Mouse (Mus musculus) heart, postnatal 0 days (tissue): ENCODE measurements around the gene Frmd7. TPM values are rescaled to one million over a fixed set of nuclear protein-coding genes. Genes with fewer than 3 reads are reported as not detected.

Source experiments
- ATAC-seq: fragments of 200-750 bp; cut with Nextera tagmentation; 2 replicates; pipeline ENCODE4 v1.8.0; 2017; ENCODE audit warnings: low read depth, moderate number of reproducible peaks, moderate library complexity; ENCODE audit not compliant: insufficient read depth
- DNase-seq: peaks from one replicate; pipeline ENCODE4 v3.0.0-alpha.2; 2016; ENCODE audit warnings: low spot score
- H3K27ac ChIP-seq: fragments of 300-500 bp; sonication (generic); 2 replicates; pipeline ENCODE4 v1.5.1; 2014; ENCODE audit warnings: low read depth, mild to moderate bottlenecking
- H3K27me3 ChIP-seq: fragments of 300-500 bp; sonication (generic); 2 replicates; pipeline ENCODE4 v1.6.1; 2014; ENCODE audit warnings: low read length, mixed read lengths; ENCODE audit not compliant: control insufficient read depth, insufficient read depth
- H3K36me3 ChIP-seq: fragments of 300-500 bp; sonication (generic); replicated peaks from 2 replicates; pipeline ENCODE4 v1.6.1; 2014; ENCODE audit warnings: low read length, mixed read lengths; ENCODE audit not compliant: control insufficient read depth, insufficient read depth
- H3K4me1 ChIP-seq: fragments of 300-500 bp; sonication (generic); 2 replicates; pipeline ENCODE4 v1.6.1; 2014; ENCODE audit warnings: antibody characterized with exemption; ENCODE audit not compliant: control insufficient read depth, insufficient read depth
- H3K4me2 ChIP-seq: fragments of 300-500 bp; sonication (generic); 2 replicates; pipeline ENCODE4 v1.6.1; 2014; ENCODE audit warnings: low read depth, mild to moderate bottlenecking, low read length, moderate library complexity
- H3K4me3 ChIP-seq: fragments of 300-500 bp; sonication (generic); 2 replicates; pipeline ENCODE4 v1.5.1; 2014; ENCODE audit warnings: low read depth, low read length
- H3K9ac ChIP-seq: fragments of 300-500 bp; sonication (generic); replicated peaks from 2 replicates; pipeline ENCODE4 v1.6.1; 2014; ENCODE audit warnings: low read depth, low read length, mixed read lengths
- H3K9me3 ChIP-seq: fragments of 300-500 bp; sonication (generic); replicated peaks from 2 replicates; pipeline ENCODE4 v1.6.1; 2016; ENCODE audit warnings: low read length; ENCODE audit not compliant: control insufficient read depth
- CTCF ChIP-seq: IDR thresholded peaks from 2 replicates; pipeline ENCODE4 v1.5.1; 2016; ENCODE audit warnings: antibody characterized with exemption, control low read depth, low read depth
- EP300 ChIP-seq: IDR thresholded peaks from 2 replicates; pipeline ENCODE4 v1.6.1; 2016; ENCODE audit warnings: antibody characterized with exemption, low read depth
- WGBS: fragments of 180-500 bp; shearing (Covaris S2); extraction: QIAGEN DNeasy Blood & Tissue Kit; methylation state at CpG from one replicate; pipeline ENCODE4 v1.1.7; 2014; 5-methylcytosine and 5-hydroxymethylcytosine counted together
- polyA plus RNA-seq: library from polyadenylated mRNA; unstranded; fragments of >200 nt; fragmentation: Nextera tagmentation; extraction: Ambion mirVana; gene quantifications from 2 replicates; pipeline ENCODE4 v1.2.1, GENCODE M21; 2015
- total RNA-seq: library from RNA; depleted of rRNA; stranded (reverse); fragments of >200 nt; gene quantifications from 2 replicates; pipeline ENCODE4 v1.2.3, GENCODE M21; 2014; ENCODE audit warnings: low replicate concordance; rRNA removed

Gene Frmd7
- not detected in 2 replicates for total RNA-seq
- 0.07 TPM in 1 of 2 replicates, not detected in the other for polyA plus RNA-seq

- TF ChIP-seq EP300 = no peak
- TF ChIP-seq CTCF = no peak
- no peak for DNase-seq
These were observed at the start of gene Frmd7 for GRCm38 (mm10) chrX:50942610-50943009. Frmd7 (minus strand) TSS chrX:50942710.

GRCm38 (mm10) chrX:50991324-50991723 lies 48.8 kb upstream of the Frmd7 start:
- ATAC-seq (no peak), DNase-seq (no peak)
- Histone ChIP-seq H3K27ac (no peak overlapping the region), H3K27me3 (no peaks in the 10 kb centered on the region), H3K4me2 (no peak overlapping the region), H3K9me3 (no peaks in the 10 kb centered on the region), H3K4me1 (no peaks in the 10 kb centered on the region), H3K9ac (no peak overlapping the region), H3K36me3 (no peaks in the 10 kb centered on the region), H3K4me3 (no peak overlapping the region)
- no peak for TF ChIP-seq EP300
- no peak for TF ChIP-seq CTCF
- WGBS = 86% methylated on average over 5 of the region's 5 CpGs

More at GRCm38 (mm10) chrX:50942610-50943009, at the start of gene Frmd7:
- ATAC-seq = no peak
- Histone ChIP-seq H3K27ac (no peak within 1 kb of the TSS), H3K4me2 (no peak within 1 kb of the TSS), H3K36me3 (no peaks in the 10 kb centered on the region), H3K9ac (no peak within 1 kb of the TSS), H3K4me1 (no peaks in the 10 kb centered on the region), H3K9me3 (no peaks in the 10 kb centered on the region), H3K27me3 (no peaks in the 10 kb centered on the region), H3K4me3 (no peak within 1 kb of the TSS)
- 71% methylated on average over 14 of the region's 14 CpGs for WGBS

- H3K27ac ChIP-seq = no peak overlapping the region
- H3K4me2 ChIP-seq = no peak overlapping the region
- no peaks in the 10 kb centered on the region for H3K36me3 ChIP-seq
- H3K4me1 ChIP-seq = no peaks in the 10 kb centered on the region
- no peaks in the 10 kb centered on the region for H3K27me3 ChIP-seq
- TF ChIP-seq EP300 = no peak
- no peak for TF ChIP-seq CTCF
- no peak overlapping the region for H3K9ac ChIP-seq
- no peaks in the 10 kb centered on the region for H3K9me3 ChIP-seq
- ATAC-seq (no peak), DNase-seq (no peak)
- 79% methylated on average over 6 of the region's 6 CpGs for WGBS
- no peak overlapping the region for H3K4me3 ChIP-seq
These were observed 47.4 kb upstream of the Frmd7 start for GRCm38 (mm10) chrX:50989940-50990339.

- H3K9me3 ChIP-seq = no peaks in the 10 kb centered on the region
- H3K27me3 ChIP-seq = no peaks in the 10 kb centered on the region
- no peak overlapping the region for H3K27ac ChIP-seq
- TF ChIP-seq EP300 (no peak), CTCF (no peak)
- H3K36me3 ChIP-seq = no peaks in the 10 kb centered on the region
- no peaks in the 10 kb centered on the region for H3K4me1 ChIP-seq
- H3K4me3 ChIP-seq = no peak overlapping the region
- no peak for DNase-seq
- no peak for ATAC-seq
- H3K9ac ChIP-seq = no peak overlapping the region
- WGBS = 24% methylated on average over 1 of the region's 1 CpGs
- no peak overlapping the region for H3K4me2 ChIP-seq
These were observed 46.1 kb upstream of the Frmd7 start for GRCm38 (mm10) chrX:50988581-50988980.

- Histone ChIP-seq H3K4me2 (no peak overlapping the region), H3K9ac (no peak overlapping the region), H3K9me3 (no peaks in the 10 kb centered on the region), H3K4me3 (no peak overlapping the region), H3K27me3 (no peaks in the 10 kb centered on the region), H3K36me3 (no peaks in the 10 kb centered on the region), H3K4me1 (no peaks in the 10 kb centered on the region), H3K27ac (no peak overlapping the region)
- WGBS = 80% methylated on average over 2 of the region's 2 CpGs
- TF ChIP-seq EP300 (no peak), CTCF (no peak)
- no peak for DNase-seq
- no peak for ATAC-seq
These were observed 35.9 kb upstream of the Frmd7 start for GRCm38 (mm10) chrX:50978428-50978827.

GRCm38 (mm10) chrX:50972145-50972544 lies 29.6 kb upstream of the Frmd7 start:
- WGBS = 74% methylated on average over 4 of the region's 4 CpGs
- no peak overlapping the region for H3K4me3 ChIP-seq
- TF ChIP-seq EP300 = no peak
- no peak for TF ChIP-seq CTCF

More at GRCm38 (mm10) chrX:50972145-50972544, 29.6 kb upstream of the Frmd7 start:
- Histone ChIP-seq H3K27me3 (no peaks in the 10 kb centered on the region), H3K9me3 (no peaks in the 10 kb centered on the region), H3K36me3 (no peaks in the 10 kb centered on the region), H3K9ac (no peak overlapping the region), H3K27ac (no peak overlapping the region), H3K4me1 (no peaks in the 10 kb centered on the region), H3K4me2 (no peak overlapping the region)
- ATAC-seq (no peak), DNase-seq (no peak)
